Mouse (Mus musculus): Measurements from ENCODE around the gene Cab39l. TPM values are rescaled to one million over a fixed set of nuclear protein-coding genes. Genes with fewer than 3 reads are reported as not detected.
A peak's percentile ranks its signal among the peaks of the same experiment; 100 is the strongest.

Cab39l gene
- polyA plus RNA-seq, 1 experiment: 34.7 TPM

DNA sequence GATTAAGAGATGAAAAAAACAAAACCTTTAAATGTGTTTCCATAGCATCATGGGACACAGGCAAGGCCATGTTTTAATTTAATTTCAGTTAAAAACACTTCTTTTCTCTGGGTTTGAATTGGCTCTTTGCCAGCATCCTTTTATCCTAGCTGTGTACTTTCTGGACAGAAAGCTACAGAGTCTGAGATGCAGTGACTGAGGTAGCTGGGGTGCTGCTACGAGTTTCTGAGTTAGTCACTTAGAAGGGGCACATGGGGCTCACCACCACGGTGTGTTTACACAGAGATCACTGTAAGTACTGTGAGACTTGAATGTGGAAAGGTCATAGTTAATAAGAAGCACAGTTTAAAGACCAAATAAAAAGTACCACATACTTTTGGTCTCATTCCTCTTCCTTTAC lies 107.8 kb downstream of the Cab39l start:
- H3K36me3 ChIP-seq (ENCODE audit: control insufficient read depth, insufficient read depth, low read length): no peaks in the 10 kb centered on the region
- no peak overlapping the region for H3K4me3 ChIP-seq (ENCODE audit: control insufficient read depth, low read depth, low read length)
- no peak overlapping the region for H3K27ac ChIP-seq (ENCODE audit: control insufficient read depth, insufficient read depth, low read depth, low read length)
- no peaks in the 10 kb centered on the region for H3K4me1 ChIP-seq (ENCODE audit: control insufficient read depth, insufficient read depth, low read length)
- TF ChIP-seq CTCF (IDR thresholded peaks at IDR 0.05; ENCODE audit: control insufficient read depth, insufficient read depth, insufficient replicate concordance, low read depth, low read length) (no peak), POLR2A (IDR thresholded peaks at IDR 0.05; ENCODE audit: control insufficient read depth, low read depth, low read length) (no peak)
- no peaks in the 10 kb centered on the region for H3K27me3 ChIP-seq (ENCODE audit: control insufficient read depth, insufficient read depth, low read length)

DNA sequence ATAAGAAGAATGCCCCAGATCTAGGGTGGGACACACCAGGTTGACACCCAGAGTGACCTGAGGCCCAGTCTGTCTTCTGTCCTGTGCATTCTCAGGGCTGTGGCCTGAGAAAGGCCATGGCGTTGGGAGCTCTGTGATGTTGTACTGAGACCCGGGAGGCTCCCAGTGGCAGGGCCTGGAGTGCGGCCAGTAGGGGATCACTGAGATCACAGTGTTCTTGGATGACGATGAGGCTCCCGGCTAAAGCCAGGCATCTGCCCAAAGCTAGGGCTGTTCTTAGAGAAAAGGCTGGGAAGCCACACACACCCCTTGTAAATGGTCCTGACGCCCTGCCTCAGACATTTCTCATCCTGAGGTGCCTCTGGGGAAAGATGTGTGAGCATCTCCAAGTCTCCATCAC lies 108.3 kb downstream of the Cab39l start:
- TF ChIP-seq CTCF (IDR thresholded peaks at IDR 0.05; ENCODE audit: control insufficient read depth, insufficient read depth, insufficient replicate concordance, low read depth, low read length) (no peak), POLR2A (IDR thresholded peaks at IDR 0.05; ENCODE audit: control insufficient read depth, low read depth, low read length) (no peak)
- H3K36me3 ChIP-seq (ENCODE audit: control insufficient read depth, insufficient read depth, low read length): no peaks in the 10 kb centered on the region
- H3K27me3 ChIP-seq (ENCODE audit: control insufficient read depth, insufficient read depth, low read length): no peaks in the 10 kb centered on the region
- no peak overlapping the region for H3K4me3 ChIP-seq (ENCODE audit: control insufficient read depth, low read depth, low read length)
- H3K27ac ChIP-seq (ENCODE audit: control insufficient read depth, insufficient read depth, low read depth, low read length): peak overlapping the region; percentile 66
- no peaks in the 10 kb centered on the region for H3K4me1 ChIP-seq (ENCODE audit: control insufficient read depth, insufficient read depth, low read length)

DNA sequence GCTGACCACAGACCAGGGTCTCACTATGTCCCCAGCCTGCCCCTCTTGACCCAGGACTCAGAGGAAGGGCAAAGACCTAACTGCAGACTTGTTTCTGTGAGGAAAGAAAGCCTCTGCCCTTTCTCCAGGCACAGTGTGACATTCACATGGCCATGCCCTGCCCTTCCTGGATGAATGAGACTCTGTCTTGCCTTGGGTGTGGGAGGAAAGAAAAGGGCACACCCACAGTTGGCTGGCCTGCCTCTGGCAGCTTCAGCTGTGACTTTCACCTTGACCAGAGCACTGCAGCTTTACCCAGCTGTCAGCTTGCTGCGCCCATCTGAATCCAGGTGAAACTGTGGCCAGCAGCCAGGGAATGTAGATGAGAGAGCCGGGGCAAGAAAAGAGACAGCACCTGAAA lies 110.1 kb downstream of the Cab39l start:
- Histone ChIP-seq H3K4me3 (ENCODE audit: control insufficient read depth, low read depth, low read length) (no peak overlapping the region), H3K4me1 (ENCODE audit: control insufficient read depth, insufficient read depth, low read length) (no peaks in the 10 kb centered on the region), H3K36me3 (ENCODE audit: control insufficient read depth, insufficient read depth, low read length) (no peaks in the 10 kb centered on the region), H3K27ac (ENCODE audit: control insufficient read depth, insufficient read depth, low read depth, low read length) (no peak overlapping the region), H3K27me3 (ENCODE audit: control insufficient read depth, insufficient read depth, low read length) (no peaks in the 10 kb centered on the region)
- no peak for TF ChIP-seq POLR2A (IDR thresholded peaks at IDR 0.05; ENCODE audit: control insufficient read depth, low read depth, low read length)
- no peak for TF ChIP-seq CTCF (IDR thresholded peaks at IDR 0.05; ENCODE audit: control insufficient read depth, insufficient read depth, insufficient replicate concordance, low read depth, low read length)

DNA sequence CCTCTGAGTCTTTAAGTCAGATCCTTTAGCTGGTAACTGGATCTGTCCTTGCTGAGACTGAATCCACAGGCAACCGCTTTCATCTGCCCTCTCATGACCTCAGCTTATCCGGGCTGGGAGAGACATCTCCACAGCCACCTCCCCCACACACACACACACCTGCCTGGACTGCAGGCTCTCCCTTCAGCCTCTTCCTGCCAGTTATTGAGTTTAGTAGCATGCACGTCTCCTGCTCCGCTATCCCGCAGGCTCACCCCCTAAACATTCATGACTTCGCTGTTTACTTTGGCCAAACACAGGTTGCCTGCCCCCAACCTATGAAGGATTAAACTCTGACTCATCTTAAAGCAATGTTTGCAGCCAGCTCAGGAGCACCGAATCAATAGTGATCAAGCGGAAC lies 111.2 kb downstream of the Cab39l start:
- H3K36me3 ChIP-seq (ENCODE audit: control insufficient read depth, insufficient read depth, low read length): no peaks in the 10 kb centered on the region
- H3K4me3 ChIP-seq (ENCODE audit: control insufficient read depth, low read depth, low read length): no peak overlapping the region
- H3K27me3 ChIP-seq (ENCODE audit: control insufficient read depth, insufficient read depth, low read length): no peaks in the 10 kb centered on the region
- no peak for TF ChIP-seq POLR2A (IDR thresholded peaks at IDR 0.05; ENCODE audit: control insufficient read depth, low read depth, low read length)
- TF ChIP-seq CTCF (IDR thresholded peaks at IDR 0.05; ENCODE audit: control insufficient read depth, insufficient read depth, insufficient replicate concordance, low read depth, low read length): no peak
- no peak overlapping the region for H3K27ac ChIP-seq (ENCODE audit: control insufficient read depth, insufficient read depth, low read depth, low read length)
- no peaks in the 10 kb centered on the region for H3K4me1 ChIP-seq (ENCODE audit: control insufficient read depth, insufficient read depth, low read length)

DNA sequence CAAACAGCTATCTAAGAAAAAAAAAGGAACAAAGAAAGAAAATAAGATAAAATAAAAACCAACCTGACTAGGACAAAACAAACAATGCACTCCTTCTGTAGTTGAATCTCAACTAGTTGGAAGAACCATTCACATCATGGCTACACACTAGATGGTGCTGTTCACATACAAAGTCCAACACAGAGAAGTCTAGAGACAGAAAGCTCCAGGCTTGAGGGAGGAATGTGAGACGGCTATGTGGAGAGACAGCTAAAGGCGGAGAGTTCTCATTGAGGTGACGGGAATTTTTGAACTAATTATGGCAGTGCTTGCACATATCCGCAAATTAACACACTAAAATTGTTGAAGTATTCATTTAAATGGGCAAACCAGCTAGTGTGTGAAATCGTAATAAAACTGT lies 113.3 kb downstream of the Cab39l start:
- Histone ChIP-seq H3K4me1 (ENCODE audit: control insufficient read depth, insufficient read depth, low read length) (no peaks in the 10 kb centered on the region), H3K27ac (ENCODE audit: control insufficient read depth, insufficient read depth, low read depth, low read length) (no peak overlapping the region), H3K27me3 (ENCODE audit: control insufficient read depth, insufficient read depth, low read length) (no peaks in the 10 kb centered on the region), H3K4me3 (ENCODE audit: control insufficient read depth, low read depth, low read length) (no peak overlapping the region), H3K36me3 (ENCODE audit: control insufficient read depth, insufficient read depth, low read length) (no peaks in the 10 kb centered on the region)
- TF ChIP-seq POLR2A (IDR thresholded peaks at IDR 0.05; ENCODE audit: control insufficient read depth, low read depth, low read length) (no peak), CTCF (IDR thresholded peaks at IDR 0.05; ENCODE audit: control insufficient read depth, insufficient read depth, insufficient replicate concordance, low read depth, low read length) (no peak)

DNA sequence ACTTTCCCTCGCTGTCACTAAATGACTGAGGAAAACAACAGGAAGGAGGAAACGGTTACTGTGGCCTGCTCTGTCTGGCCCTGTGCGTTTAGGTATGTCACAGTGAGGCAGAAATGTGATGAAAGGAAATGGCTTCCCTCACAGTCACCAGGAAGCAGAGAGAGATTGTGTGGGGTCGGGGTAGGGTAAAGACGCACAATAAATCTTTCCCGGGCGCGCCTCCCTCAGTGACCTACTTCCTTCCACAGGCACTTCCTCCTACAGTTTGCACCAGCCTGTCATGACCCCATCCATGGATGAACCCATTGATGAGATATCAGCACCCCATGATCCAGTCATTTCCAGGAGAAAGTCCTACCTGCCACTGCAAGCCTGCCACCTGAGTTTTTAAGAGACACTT lies 114.2 kb downstream of the Cab39l start:
- TF ChIP-seq CTCF (IDR thresholded peaks at IDR 0.05; ENCODE audit: control insufficient read depth, insufficient read depth, insufficient replicate concordance, low read depth, low read length): no peak
- TF ChIP-seq POLR2A (IDR thresholded peaks at IDR 0.05; ENCODE audit: control insufficient read depth, low read depth, low read length): no peak
- no peak overlapping the region for H3K4me3 ChIP-seq (ENCODE audit: control insufficient read depth, low read depth, low read length)

DNA sequence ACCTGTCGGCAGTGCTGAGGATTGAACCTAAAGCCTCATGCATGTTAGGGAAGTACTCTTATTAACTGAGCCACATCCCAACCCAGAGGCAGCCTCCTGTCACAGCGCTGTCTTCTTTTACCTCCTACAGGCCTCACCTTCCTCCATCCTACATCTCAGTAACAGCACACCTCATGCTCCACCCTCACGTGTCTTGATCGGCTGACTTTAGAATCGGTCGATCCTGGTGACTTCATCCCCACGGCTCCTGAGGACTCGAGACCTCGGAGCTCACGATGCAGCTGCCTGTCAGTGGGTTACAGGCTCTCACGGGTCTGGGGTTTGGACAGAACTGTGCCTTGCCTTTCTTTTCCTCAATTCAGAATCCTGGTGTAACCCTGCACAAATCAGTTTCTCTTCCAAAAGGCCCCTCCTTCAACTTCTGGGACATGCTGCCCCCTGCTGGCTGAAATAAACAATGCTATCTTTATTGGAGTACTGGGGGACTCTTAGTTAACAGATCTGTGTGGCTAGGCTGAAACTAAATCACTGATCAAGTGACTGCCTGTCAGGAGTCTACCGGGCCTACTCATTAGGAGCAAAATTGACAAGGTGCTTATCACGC lies 115.3 kb downstream of the Cab39l start:
- Histone ChIP-seq H3K27me3 (ENCODE audit: control insufficient read depth, insufficient read depth, low read length) (no peaks in the 10 kb centered on the region), H3K27ac (ENCODE audit: control insufficient read depth, insufficient read depth, low read depth, low read length) (no peak overlapping the region), H3K4me3 (ENCODE audit: control insufficient read depth, low read depth, low read length) (no peak overlapping the region), H3K4me1 (ENCODE audit: control insufficient read depth, insufficient read depth, low read length) (no peaks in the 10 kb centered on the region), H3K36me3 (ENCODE audit: control insufficient read depth, insufficient read depth, low read length) (no peaks in the 10 kb centered on the region)
- TF ChIP-seq CTCF (IDR thresholded peaks at IDR 0.05; ENCODE audit: control insufficient read depth, insufficient read depth, insufficient replicate concordance, low read depth, low read length) (no peak), POLR2A (IDR thresholded peaks at IDR 0.05; ENCODE audit: control insufficient read depth, low read depth, low read length) (no peak)

More for the DNA sequence above, 114.2 kb downstream of the Cab39l start:
- H3K36me3 ChIP-seq (ENCODE audit: control insufficient read depth, insufficient read depth, low read length): no peaks in the 10 kb centered on the region
- H3K27ac ChIP-seq (ENCODE audit: control insufficient read depth, insufficient read depth, low read depth, low read length): no peak overlapping the region
- no peaks in the 10 kb centered on the region for H3K27me3 ChIP-seq (ENCODE audit: control insufficient read depth, insufficient read depth, low read length)
- H3K4me1 ChIP-seq (ENCODE audit: control insufficient read depth, insufficient read depth, low read length): no peaks in the 10 kb centered on the region

DNA sequence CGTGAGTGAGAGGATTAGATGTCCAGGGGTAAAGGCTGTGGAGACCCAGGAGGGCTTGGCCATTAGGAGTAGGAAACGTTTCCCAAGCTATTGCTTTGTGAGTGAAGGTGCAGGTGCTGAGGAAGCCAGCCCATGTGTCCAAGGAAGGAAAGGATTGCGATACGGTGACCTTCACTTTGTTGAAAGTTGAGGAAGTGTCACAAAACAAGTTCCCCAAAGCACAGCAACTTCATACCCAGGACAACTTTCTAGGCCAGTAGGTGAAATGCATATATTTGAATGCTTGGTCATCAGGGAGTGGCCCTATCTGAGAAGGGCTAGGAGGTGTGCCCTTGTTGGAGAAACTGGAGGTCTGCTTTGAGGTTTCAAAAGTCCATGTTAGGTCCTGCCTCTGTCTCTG lies 116.3 kb downstream of the Cab39l start:
- TF ChIP-seq POLR2A (IDR thresholded peaks at IDR 0.05; ENCODE audit: control insufficient read depth, low read depth, low read length): no peak
- TF ChIP-seq CTCF (IDR thresholded peaks at IDR 0.05; ENCODE audit: control insufficient read depth, insufficient read depth, insufficient replicate concordance, low read depth, low read length): no peak
- Histone ChIP-seq H3K36me3 (ENCODE audit: control insufficient read depth, insufficient read depth, low read length) (no peaks in the 10 kb centered on the region), H3K27me3 (ENCODE audit: control insufficient read depth, insufficient read depth, low read length) (no peaks in the 10 kb centered on the region)

More for the DNA sequence above, 116.3 kb downstream of the Cab39l start:
- Histone ChIP-seq H3K4me1 (ENCODE audit: control insufficient read depth, insufficient read depth, low read length) (no peaks in the 10 kb centered on the region), H3K4me3 (ENCODE audit: control insufficient read depth, low read depth, low read length) (no peak overlapping the region), H3K27ac (ENCODE audit: control insufficient read depth, insufficient read depth, low read depth, low read length) (no peak overlapping the region)

Data from testis, adult 2 months (tissue).